Mouse (Mus musculus) lung, embryonic 16.5 days (tissue): ENCODE measurements around the gene Gm45337. TPM values are rescaled to one million over a fixed set of nuclear protein-coding genes. Genes with fewer than 3 reads are reported as not detected.
"Not testable (repeated sequence)": the region's sequence is repeated elsewhere in the genome, so short reads cannot be mapped to it uniquely, and the experiment has no call there.

Experiments used
- ATAC-seq: fragments of 200-750 bp; cut with Nextera tagmentation; 2 replicates; pipeline ENCODE4 v1.8.0; 2017; ENCODE audit warnings: low read depth, mild to moderate bottlenecking, moderate library complexity
- H3K27ac ChIP-seq: fragments of 300-500 bp; sonication (generic); 2 replicates; pipeline ENCODE4 v1.5.1; 2014; ENCODE audit warnings: mild to moderate bottlenecking, control low read depth, low read length
- H3K27me3 ChIP-seq: fragments of 300-500 bp; sonication (generic); 2 replicates; pipeline ENCODE4 v1.6.1; 2014; ENCODE audit warnings: low read depth, low read length, mixed read lengths; ENCODE audit not compliant: control insufficient read depth, insufficient read depth
- H3K36me3 ChIP-seq: fragments of 300-500 bp; sonication (generic); 2 replicates; pipeline ENCODE4 v1.6.1; 2014; ENCODE audit warnings: low read length; ENCODE audit not compliant: control insufficient read depth, insufficient read depth
- H3K4me1 ChIP-seq: fragments of 300-500 bp; sonication (generic); replicated peaks from 2 replicates; pipeline ENCODE4 v1.6.1; 2014; ENCODE audit warnings: low read length, mixed read lengths; ENCODE audit not compliant: control insufficient read depth, insufficient read depth
- H3K4me2 ChIP-seq: fragments of 300-500 bp; sonication (generic); 2 replicates; pipeline ENCODE4 v1.6.1; 2014; ENCODE audit warnings: low read depth, low read length, control low read depth
- H3K4me3 ChIP-seq: fragments of 300-500 bp; sonication (generic); 2 replicates; pipeline ENCODE4 v1.5.1; 2014; ENCODE audit warnings: mild to moderate bottlenecking, low read length, control low read depth
- H3K9ac ChIP-seq: fragments of 300-500 bp; sonication (generic); 2 replicates; pipeline ENCODE4 v1.6.1; 2014; ENCODE audit warnings: low read length, control low read depth
- H3K9me3 ChIP-seq: fragments of 300-500 bp; sonication (generic); 2 replicates; pipeline ENCODE4 v1.6.1; 2016; ENCODE audit warnings: low read length; ENCODE audit not compliant: control insufficient read depth
- WGBS: fragments of 180-500 bp; shearing (Covaris S2); extraction: QIAGEN DNeasy Blood & Tissue Kit; methylation state at CpG from one replicate; pipeline ENCODE4 v1.1.7; 2014; 5-methylcytosine and 5-hydroxymethylcytosine counted together
- polyA plus RNA-seq: library from polyadenylated mRNA; unstranded; fragments of >200 nt; fragmentation: Nextera tagmentation; extraction: Ambion mirVana; gene quantifications from 2 replicates; pipeline ENCODE4 v1.2.1, GENCODE M21; 2015

Gm45337 gene
- polyA plus RNA-seq, 1 experiment from 2014 or later: not detected

GRCm38 (mm10) chr7:142155308-142155707, 10.9 kb upstream of the Gm45337 start:
- H3K4me1 ChIP-seq: no peaks in the 10 kb centered on the region
- no peaks in the 10 kb centered on the region for H3K27me3 ChIP-seq
- no peak overlapping the region for H3K27ac ChIP-seq
- ATAC-seq: no peak
- WGBS: 47% methylated on average over 1 of the region's 1 CpGs
- H3K4me2 ChIP-seq: no peak overlapping the region
- H3K36me3 ChIP-seq: no peaks in the 10 kb centered on the region
- no peaks in the 10 kb centered on the region for H3K9me3 ChIP-seq
- H3K4me3 ChIP-seq: no peak overlapping the region
- H3K9ac ChIP-seq: no peak overlapping the region

DNA sequence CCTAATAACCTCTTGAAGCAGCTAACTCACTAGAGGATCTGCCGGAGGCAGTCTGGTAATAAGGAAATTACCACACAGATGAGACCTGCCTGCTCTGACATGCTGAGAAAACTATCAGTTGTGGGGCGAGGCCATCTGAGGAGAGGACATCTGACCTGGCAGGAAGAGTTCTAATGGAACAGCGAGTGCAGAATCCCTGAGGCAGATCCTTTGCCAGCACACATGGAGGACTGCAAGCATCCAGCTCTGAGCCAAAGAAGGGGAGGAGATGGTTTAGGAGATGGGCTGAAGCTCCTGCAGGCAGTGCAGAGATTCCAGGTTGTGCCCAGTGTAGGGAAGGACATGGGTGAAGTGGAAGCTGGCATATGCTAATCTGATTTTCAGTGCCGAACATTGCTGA, 7.8 kb upstream of the Gm45337 start:
- no peak overlapping the region for H3K27ac ChIP-seq
- H3K27me3 ChIP-seq: no peaks in the 10 kb centered on the region
- H3K4me1 ChIP-seq: no peaks in the 10 kb centered on the region
- ATAC-seq: no peak
- no peaks in the 10 kb centered on the region for H3K36me3 ChIP-seq
- H3K9ac ChIP-seq: no peak overlapping the region
- no peaks in the 10 kb centered on the region; the same call in 1 of the 2 replicates for H3K9me3 ChIP-seq
- H3K4me3 ChIP-seq: no peak overlapping the region
- 82% methylated on average over 4 of the region's 4 CpGs for WGBS
- H3K4me2 ChIP-seq: no peak overlapping the region

- Histone ChIP-seq H3K9ac (no peak overlapping the region), H3K27me3 (no peaks in the 10 kb centered on the region), H3K4me3 (no peak overlapping the region), H3K4me2 (no peak overlapping the region), H3K27ac (no peak overlapping the region), H3K4me1 (no peaks in the 10 kb centered on the region), H3K36me3 (no peaks in the 10 kb centered on the region), H3K9me3 (no peaks in the 10 kb centered on the region; the same call in 1 of the 2 replicates)
- no peak for ATAC-seq
These were observed 4.2 kb upstream of the Gm45337 start for GRCm38 (mm10) chr7:142148633-142149032.

DNA sequence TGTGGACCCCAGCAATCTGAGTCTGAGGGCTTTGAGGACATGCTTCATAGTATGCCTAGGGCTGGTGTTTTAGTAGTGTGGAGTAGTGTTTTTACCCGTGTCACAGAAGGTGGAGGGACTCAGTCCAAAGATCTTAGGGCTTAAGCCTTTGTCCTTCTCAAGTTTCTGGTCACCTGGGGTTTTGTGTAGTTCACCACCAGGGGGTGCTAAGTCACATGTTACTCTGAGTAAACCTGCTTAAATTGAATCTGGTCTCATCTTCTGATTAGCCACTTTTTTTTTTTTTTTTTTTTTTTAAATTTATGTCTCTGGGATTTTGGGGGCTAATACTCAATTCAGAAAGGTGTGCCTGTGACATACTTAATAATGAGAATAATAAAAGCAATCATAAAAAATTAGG, 1.6 kb upstream of the Gm45337 start:
- Histone ChIP-seq H3K36me3 (no peaks in the 10 kb centered on the region), H3K4me1 (no peaks in the 10 kb centered on the region), H3K27ac (no peak overlapping the region), H3K4me2 (no peak overlapping the region), H3K27me3 (no peaks in the 10 kb centered on the region), H3K4me3 (no peak overlapping the region), H3K9me3 (no peaks in the 10 kb centered on the region; the same call in 1 of the 2 replicates), H3K9ac (no peak overlapping the region)
- WGBS: 4% methylated on average over 1 of the region's 1 CpGs
- no peak for ATAC-seq

DNA sequence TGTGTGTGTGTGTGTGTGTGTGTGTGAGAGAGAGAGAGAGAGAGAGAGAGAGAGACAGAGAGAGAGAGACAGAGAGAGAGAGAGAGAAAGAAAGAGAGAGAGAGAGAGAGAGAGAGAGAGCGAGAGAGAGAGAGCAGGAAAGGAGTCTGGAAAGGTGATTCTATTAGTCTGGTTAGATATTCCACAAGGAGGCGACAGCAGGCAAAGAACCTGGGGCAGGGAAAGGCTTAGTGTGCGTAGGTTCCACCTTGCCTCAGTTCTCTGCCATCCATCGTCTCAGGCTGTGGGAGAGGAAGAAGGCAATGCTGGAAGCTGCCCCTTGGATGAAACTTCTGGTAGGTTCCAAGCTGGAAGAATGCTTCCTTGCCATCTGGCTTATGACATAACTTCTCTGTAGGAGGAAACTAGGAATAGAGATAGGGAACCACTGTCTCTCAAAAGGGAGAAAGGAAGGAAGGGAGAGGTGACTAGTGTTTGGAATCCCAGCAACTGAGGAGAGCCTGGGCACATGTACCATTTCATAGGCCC, 1.1 kb upstream of the Gm45337 start:
- Histone ChIP-seq H3K36me3 (no peaks in the 10 kb centered on the region), H3K9ac (no peak overlapping the region), H3K4me1 (no peaks in the 10 kb centered on the region), H3K27ac (no peak overlapping the region), H3K9me3 (no peaks in the 10 kb centered on the region; the same call in 1 of the 2 replicates), H3K4me3 (no peak overlapping the region), H3K4me2 (no peak overlapping the region), H3K27me3 (no peaks in the 10 kb centered on the region)
- no peak for ATAC-seq
- WGBS: 21% methylated on average over 4 of the region's 4 CpGs

- H3K36me3 ChIP-seq, H3K4me2 ChIP-seq, H3K4me3 ChIP-seq, H3K9me3 ChIP-seq, H3K9ac ChIP-seq, ATAC-seq, H3K27ac ChIP-seq, H3K27me3 ChIP-seq, H3K4me1 ChIP-seq: not testable (repeated sequence)
- 23% methylated on average over 1 of the region's 1 CpGs for WGBS
These were observed 849 bp downstream of the Gm45337 start for GRCm38 (mm10) chr7:142143506-142144010.

GRCm38 (mm10) chr7:142140696-142141095, 3.7 kb downstream of the Gm45337 start:
- Histone ChIP-seq H3K27ac (no peak overlapping the region), H3K36me3 (no peaks in the 10 kb centered on the region), H3K4me1 (no peaks in the 10 kb centered on the region), H3K4me3 (no peak overlapping the region), H3K9me3 (no peaks in the 10 kb centered on the region), H3K9ac (no peak overlapping the region), H3K27me3 (no peaks in the 10 kb centered on the region), H3K4me2 (no peak overlapping the region)
- WGBS: 19% methylated on average over 1 of the region's 1 CpGs
- ATAC-seq: no peak

DNA sequence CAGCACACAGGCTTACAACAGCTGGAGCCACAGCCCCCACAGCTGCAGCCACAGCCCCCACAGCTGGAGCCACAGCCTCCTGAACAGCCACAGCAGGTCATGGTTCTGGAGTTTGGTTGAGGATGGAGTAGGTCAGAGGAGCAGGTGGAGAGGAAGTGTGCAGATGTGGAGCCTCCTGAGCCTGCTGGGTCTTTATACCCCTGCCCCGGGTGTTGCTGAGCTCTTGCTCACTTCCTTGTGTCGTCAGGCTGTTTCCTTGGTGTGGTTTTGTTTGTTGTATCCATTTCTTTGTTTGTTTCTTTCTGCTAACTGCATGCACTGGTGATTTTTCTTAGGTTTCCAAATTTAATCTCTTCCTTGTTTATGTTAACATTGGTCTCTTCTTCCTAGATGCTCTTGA, 8.5 kb downstream of the Gm45337 start, which contains the start of gene Gm39115:
Gm39115 (minus strand) TSS at position 101 of the 400 bp plus-strand sequence.
- not testable (repeated sequence) for H3K4me3 ChIP-seq, H3K9me3 ChIP-seq, H3K27ac ChIP-seq, H3K9ac ChIP-seq, H3K36me3 ChIP-seq, ATAC-seq, H3K4me2 ChIP-seq, H3K27me3 ChIP-seq, H3K4me1 ChIP-seq
- WGBS: 31% methylated on average over 2 of the region's 2 CpGs

GRCm38 (mm10) chr7:142134206-142134995, 10.0 kb downstream of the Gm45337 start:
- Histone ChIP-seq H3K27ac (no peak overlapping the region), H3K4me2 (no peak overlapping the region), H3K36me3 (no peaks in the 10 kb centered on the region), H3K4me3 (no peak overlapping the region), H3K9me3 (no peaks in the 10 kb centered on the region), H3K9ac (no peak overlapping the region), H3K27me3 (no peaks in the 10 kb centered on the region), H3K4me1 (no peaks in the 10 kb centered on the region)
- 37% methylated on average over 4 of the region's 4 CpGs for WGBS
- no peak for ATAC-seq
